Mouse (Mus musculus): ENCODE results near the gene Camsap1. TPM values are rescaled to one million over a fixed set of nuclear protein-coding genes. Genes with fewer than 3 reads are reported as not detected.

Gene Camsap1
- polyA plus RNA-seq, 1 experiment from 2014 or later, result 11.6 TPM

DNA sequence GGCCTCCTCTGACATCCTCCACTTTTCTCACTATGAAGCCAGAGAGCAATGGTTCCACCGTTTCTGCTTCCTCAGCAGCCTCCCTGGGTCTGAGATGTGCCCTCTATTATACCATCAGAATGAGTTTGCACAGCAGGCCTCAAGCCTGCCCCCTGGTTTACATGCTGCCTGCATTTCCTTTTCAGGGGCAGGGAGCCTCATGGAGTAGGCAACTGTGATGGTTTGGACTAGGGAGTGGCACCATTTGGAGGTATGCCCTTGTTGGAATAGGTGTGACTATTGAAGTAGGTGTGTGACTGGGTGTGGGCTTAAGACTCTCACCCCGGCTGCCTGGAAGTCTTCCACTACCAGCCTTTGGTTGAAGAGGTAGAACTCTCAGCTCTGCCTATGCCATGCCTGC lies 59.3 kb downstream of the Camsap1 start:
- no peak for ATAC-seq (replicated peaks; ENCODE audit: insufficient number of reproducible peaks, insufficient read depth, low FRiP score, low read depth)
- H3K4me1 ChIP-seq (replicated peaks), result no peaks in the 10 kb centered on the region
- WGBS, result 82% methylated on average over 2 of the region's 2 CpGs

DNA sequence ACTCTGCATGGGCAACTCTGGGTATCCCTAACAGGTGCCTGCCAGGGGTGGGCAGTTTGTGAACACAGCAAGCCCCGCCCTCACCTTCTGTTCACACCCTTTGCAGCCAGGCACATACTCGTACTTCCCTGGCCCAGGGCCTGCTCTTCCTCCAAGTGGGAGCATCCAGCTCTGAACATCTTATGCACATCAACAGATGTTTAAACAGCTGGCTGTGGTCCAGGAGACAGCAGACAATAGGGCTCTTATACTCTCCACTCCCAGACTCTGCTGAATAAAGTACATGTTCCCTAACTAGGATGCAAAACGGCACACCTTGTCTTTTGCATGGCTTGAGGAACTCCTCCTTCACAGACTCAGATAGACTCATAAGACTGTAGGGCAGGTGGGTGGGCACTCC lies 63.1 kb downstream of the Camsap1 start:
- Histone ChIP-seq H3K9me3 (replicated peaks) (no peaks in the 10 kb centered on the region), H3K27me3 (no peaks in the 10 kb centered on the region), H3K4me2 (no peak overlapping the region), H3K9ac (no peak overlapping the region), H3K4me1 (replicated peaks) (no peaks in the 10 kb centered on the region), H3K4me3 (no peak overlapping the region), H3K36me3 (no peaks in the 10 kb centered on the region), H3K27ac (no peak overlapping the region)
- WGBS, result 62% methylated on average over 3 of the region's 3 CpGs
- ATAC-seq (replicated peaks; ENCODE audit: insufficient number of reproducible peaks, insufficient read depth, low FRiP score, low read depth), result no peak

More for the DNA sequence above, 59.3 kb downstream of the Camsap1 start:
- H3K4me2 ChIP-seq, result no peak overlapping the region
- no peak overlapping the region for H3K4me3 ChIP-seq
- H3K27ac ChIP-seq, result no peak overlapping the region
- H3K9ac ChIP-seq, result no peak overlapping the region
- H3K27me3 ChIP-seq, result no peaks in the 10 kb centered on the region
- no peaks in the 10 kb centered on the region for H3K9me3 ChIP-seq (replicated peaks)
- peaks cover 2% of the 10 kb centered on the region; the same call in 1 of the 2 replicates for H3K36me3 ChIP-seq

DNA sequence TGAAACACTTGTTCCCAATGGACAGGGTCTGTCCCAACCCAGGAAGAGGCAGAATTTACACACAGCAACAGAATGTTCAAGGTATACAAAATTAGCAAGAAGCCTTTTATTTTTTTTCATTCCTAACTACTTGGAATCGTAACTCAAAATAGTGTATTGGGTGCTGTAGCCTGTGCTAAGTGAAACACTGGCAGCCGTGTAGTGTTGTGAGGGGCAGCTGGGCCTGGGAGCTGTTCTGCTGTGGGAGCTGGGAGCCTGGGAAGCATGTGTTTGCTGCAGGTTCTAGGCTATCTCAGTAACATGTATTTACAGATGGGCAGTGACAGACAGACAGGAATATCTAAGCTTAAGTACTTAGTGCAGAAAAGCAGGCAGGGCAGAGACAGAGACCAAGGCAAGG lies 64.7 kb downstream of the Camsap1 start:
- Histone ChIP-seq H3K9ac (no peak overlapping the region), H3K4me1 (replicated peaks) (no peaks in the 10 kb centered on the region), H3K4me3 (no peak overlapping the region), H3K27ac (no peak overlapping the region), H3K36me3 (no peaks in the 10 kb centered on the region), H3K4me2 (no peak overlapping the region), H3K9me3 (replicated peaks) (no peaks in the 10 kb centered on the region), H3K27me3 (no peaks in the 10 kb centered on the region)
- 85% methylated on average over 2 of the region's 2 CpGs for WGBS
- ATAC-seq (replicated peaks; ENCODE audit: insufficient number of reproducible peaks, insufficient read depth, low FRiP score, low read depth), result no peak

DNA sequence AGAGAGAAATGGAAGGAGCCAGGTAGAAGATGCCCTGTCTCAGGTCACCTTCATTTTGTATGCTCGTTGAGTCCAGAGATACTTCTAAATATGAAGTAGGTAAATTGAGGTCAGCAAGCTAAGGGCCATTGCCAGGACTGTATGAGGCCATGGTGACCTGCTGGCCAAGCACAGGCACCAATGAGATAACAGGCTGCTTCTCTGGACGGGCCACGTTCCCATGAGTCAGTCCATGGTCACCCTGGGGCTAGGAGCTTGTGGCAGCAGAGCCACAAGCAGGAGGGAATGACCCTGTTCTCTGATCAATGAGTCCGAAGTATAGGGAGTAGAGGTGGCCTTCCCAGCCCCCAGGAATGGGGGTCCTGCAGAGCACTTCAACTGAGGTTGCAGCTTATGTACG lies 68.3 kb downstream of the Camsap1 start:
- no peak overlapping the region for H3K4me2 ChIP-seq
- WGBS, result 70% methylated on average over 5 of the region's 5 CpGs
- H3K27ac ChIP-seq, result no peak overlapping the region
- no peak for ATAC-seq (replicated peaks; ENCODE audit: insufficient number of reproducible peaks, insufficient read depth, low FRiP score, low read depth)
- no peak overlapping the region for H3K4me3 ChIP-seq
- H3K9me3 ChIP-seq (replicated peaks), result no peaks in the 10 kb centered on the region
- H3K9ac ChIP-seq, result no peak overlapping the region
- no peaks in the 10 kb centered on the region for H3K27me3 ChIP-seq
- H3K4me1 ChIP-seq (replicated peaks), result no peaks in the 10 kb centered on the region
- H3K36me3 ChIP-seq, result no peaks in the 10 kb centered on the region

DNA sequence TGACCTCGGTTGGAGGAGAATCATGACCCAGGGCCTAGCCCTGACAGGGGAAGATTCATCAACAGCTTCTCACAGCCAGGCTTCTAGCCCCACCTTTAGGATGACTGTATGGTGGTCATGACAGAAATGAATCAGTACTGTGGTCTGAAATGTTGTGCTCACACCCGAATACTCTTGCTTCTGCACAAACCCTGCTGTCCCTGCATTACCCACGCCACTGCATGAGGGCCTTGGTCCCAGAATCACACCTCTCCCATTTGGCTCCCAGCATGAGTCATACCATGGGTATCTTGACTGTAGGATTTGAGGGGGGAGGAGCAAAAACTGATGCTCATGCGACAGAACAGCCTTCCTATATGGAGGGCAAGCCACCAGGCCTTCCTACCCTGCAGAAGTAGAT lies 68.9 kb downstream of the Camsap1 start:
- H3K4me2 ChIP-seq, result no peak overlapping the region
- 63% methylated on average over 4 of the region's 4 CpGs for WGBS
- no peak overlapping the region for H3K4me3 ChIP-seq
- no peak overlapping the region for H3K9ac ChIP-seq
- H3K36me3 ChIP-seq, result no peaks in the 10 kb centered on the region
- no peaks in the 10 kb centered on the region for H3K9me3 ChIP-seq (replicated peaks)
- H3K27me3 ChIP-seq, result no peaks in the 10 kb centered on the region
- no peaks in the 10 kb centered on the region for H3K4me1 ChIP-seq (replicated peaks)
- ATAC-seq (replicated peaks; ENCODE audit: insufficient number of reproducible peaks, insufficient read depth, low FRiP score, low read depth), result no peak
- H3K27ac ChIP-seq, result no peak overlapping the region

DNA sequence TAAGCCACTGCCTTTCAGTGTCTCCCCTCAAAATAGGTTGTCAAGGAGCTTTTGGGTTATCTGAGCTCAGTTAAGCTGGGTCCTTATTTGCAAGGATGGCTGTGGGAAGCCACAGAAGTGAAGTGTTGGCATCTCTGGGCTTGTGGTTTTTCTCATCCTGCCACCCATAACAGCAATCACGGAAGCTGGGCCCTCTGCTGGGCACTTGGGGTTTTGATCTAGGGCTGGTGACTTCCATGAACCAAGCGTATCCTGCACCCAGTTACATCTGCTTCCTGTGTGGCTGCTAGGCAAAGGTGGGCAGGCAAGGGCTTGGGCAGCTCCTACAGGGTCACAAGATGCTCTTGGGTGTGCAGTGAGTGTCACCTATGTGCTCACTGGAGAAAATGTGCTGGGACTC lies 69.8 kb downstream of the Camsap1 start:
- no peak overlapping the region for H3K27ac ChIP-seq
- no peak overlapping the region for H3K4me2 ChIP-seq
- no peak overlapping the region for H3K9ac ChIP-seq
- ATAC-seq (replicated peaks; ENCODE audit: insufficient number of reproducible peaks, insufficient read depth, low FRiP score, low read depth), result no peak
- WGBS, result 36% methylated on average over 2 of the region's 2 CpGs
- no peaks in the 10 kb centered on the region for H3K9me3 ChIP-seq (replicated peaks)
- H3K27me3 ChIP-seq, result no peaks in the 10 kb centered on the region
- H3K4me1 ChIP-seq (replicated peaks), result no peaks in the 10 kb centered on the region
- no peaks in the 10 kb centered on the region for H3K36me3 ChIP-seq
- no peak overlapping the region for H3K4me3 ChIP-seq

DNA sequence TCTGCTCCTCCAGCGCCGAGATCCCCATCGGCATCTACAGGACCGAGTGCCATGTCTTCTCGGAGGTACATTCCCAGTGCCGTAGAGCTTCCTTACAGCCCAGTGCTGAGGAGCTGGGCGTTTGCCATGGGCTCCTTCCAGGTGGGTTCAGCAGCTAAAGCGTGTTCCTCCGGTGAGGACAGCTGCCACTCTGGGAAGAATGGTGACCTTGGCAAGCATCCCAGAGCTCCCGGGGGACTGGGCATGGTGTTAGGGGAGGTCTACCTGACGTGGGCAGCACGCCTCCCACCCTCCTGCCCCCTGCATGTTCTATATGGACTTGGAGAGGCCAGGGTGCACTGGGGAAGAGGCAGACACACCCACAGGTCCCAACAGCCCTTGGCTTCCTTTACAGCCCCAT lies 73.2 kb downstream of the Camsap1 start:
- Histone ChIP-seq H3K4me1 (replicated peaks) (no peaks in the 10 kb centered on the region), H3K4me3 (no peak overlapping the region), H3K4me2 (no peak overlapping the region), H3K27me3 (no peaks in the 10 kb centered on the region), H3K9me3 (replicated peaks) (no peaks in the 10 kb centered on the region), H3K36me3 (no peaks in the 10 kb centered on the region), H3K27ac (no peak overlapping the region), H3K9ac (no peak overlapping the region)
- no peak for ATAC-seq (replicated peaks; ENCODE audit: insufficient number of reproducible peaks, insufficient read depth, low FRiP score, low read depth)
- WGBS, result 75% methylated on average over 12 of the region's 12 CpGs

DNA sequence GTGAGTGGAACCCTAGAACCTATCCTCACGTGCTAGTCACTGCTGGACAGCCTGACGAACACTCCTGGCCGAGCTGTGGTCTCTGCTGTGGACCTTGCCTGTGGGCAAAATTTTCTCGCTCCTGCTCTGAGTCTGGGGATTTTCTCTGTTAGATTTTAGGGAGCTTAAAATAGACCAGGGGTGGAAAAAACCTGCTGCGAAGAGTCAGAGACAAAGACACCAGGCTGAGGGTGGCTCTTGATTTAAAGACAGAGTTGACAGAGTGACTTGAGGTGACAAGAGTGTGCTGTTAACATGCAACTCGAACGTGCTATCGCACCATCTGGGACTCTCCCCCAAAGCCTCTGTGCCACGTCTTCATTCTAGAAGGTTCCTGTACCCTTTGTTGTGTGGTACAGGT lies 84.1 kb downstream of the Camsap1 start:
- Histone ChIP-seq H3K27ac (no peak overlapping the region), H3K4me3 (no peak overlapping the region), H3K9ac (no peak overlapping the region), H3K9me3 (replicated peaks) (no peaks in the 10 kb centered on the region), H3K36me3 (no peaks in the 10 kb centered on the region), H3K27me3 (no peaks in the 10 kb centered on the region), H3K4me1 (replicated peaks) (no peaks in the 10 kb centered on the region), H3K4me2 (no peak overlapping the region)
- WGBS, result 52% methylated on average over 9 of the region's 9 CpGs
- no peak for ATAC-seq (replicated peaks; ENCODE audit: insufficient number of reproducible peaks, insufficient read depth, low FRiP score, low read depth)

DNA sequence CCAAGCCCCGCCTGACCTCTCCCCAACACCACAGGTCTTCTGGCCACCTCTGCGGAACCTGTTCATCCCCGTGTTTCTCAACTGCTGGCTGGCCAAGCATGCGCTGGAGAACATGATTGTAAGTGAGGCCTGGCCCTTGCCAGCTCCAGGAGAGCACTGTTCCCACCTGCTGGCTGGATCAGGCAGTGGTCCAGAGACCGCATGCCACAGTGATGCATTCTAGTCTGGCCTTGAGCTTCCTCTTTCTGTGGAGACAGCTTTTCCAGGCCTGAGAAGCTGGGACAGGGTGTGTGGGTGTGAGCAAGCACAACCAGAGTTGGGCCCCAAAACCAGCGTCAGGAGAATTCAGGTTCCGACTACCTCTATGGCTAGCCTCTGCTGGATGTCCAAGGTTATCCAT lies 90.6 kb downstream of the Camsap1 start:
- Histone ChIP-seq H3K4me2 (no peak overlapping the region), H3K9me3 (replicated peaks) (no peaks in the 10 kb centered on the region), H3K27ac (no peak overlapping the region), H3K4me3 (no peak overlapping the region), H3K36me3 (no peaks in the 10 kb centered on the region), H3K9ac (no peak overlapping the region), H3K4me1 (replicated peaks) (no peaks in the 10 kb centered on the region), H3K27me3 (no peaks in the 10 kb centered on the region)
- no peak for ATAC-seq (replicated peaks; ENCODE audit: insufficient number of reproducible peaks, insufficient read depth, low FRiP score, low read depth)
- 77% methylated on average over 7 of the region's 7 CpGs for WGBS

DNA sequence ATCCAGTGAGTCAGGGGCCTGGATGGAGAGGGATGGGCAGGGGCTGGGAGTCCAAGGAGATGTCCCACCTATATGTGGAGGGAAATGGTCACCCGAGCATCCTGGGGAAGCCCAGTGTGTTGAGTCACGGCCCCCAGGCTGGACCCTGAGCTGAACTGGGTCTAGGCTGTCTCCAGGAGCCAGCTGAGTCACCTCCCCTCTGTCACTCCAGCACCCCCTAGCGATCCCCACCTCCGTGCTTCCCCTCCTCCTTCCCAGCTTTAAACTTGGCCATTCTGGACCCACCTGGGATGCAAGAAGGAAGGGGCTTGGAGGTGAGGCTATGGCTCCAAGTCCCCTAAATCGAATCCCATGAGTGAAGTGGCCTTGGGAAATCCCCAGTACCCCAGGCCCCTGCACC lies 94.9 kb downstream of the Camsap1 start:
- H3K4me3 ChIP-seq, result no peak overlapping the region
- H3K4me1 ChIP-seq (replicated peaks), result no peaks in the 10 kb centered on the region
- H3K27ac ChIP-seq, result no peak overlapping the region
- H3K36me3 ChIP-seq, result no peaks in the 10 kb centered on the region
- WGBS, result 46% methylated on average over 5 of the region's 5 CpGs
- no peak for ATAC-seq (replicated peaks; ENCODE audit: insufficient number of reproducible peaks, insufficient read depth, low FRiP score, low read depth)
- no peaks in the 10 kb centered on the region for H3K9me3 ChIP-seq (replicated peaks)
- no peak overlapping the region for H3K4me2 ChIP-seq
- H3K9ac ChIP-seq, result no peak overlapping the region
- H3K27me3 ChIP-seq, result peaks cover 4% of the 10 kb centered on the region; the same call in 1 of the 2 replicates

DNA sequence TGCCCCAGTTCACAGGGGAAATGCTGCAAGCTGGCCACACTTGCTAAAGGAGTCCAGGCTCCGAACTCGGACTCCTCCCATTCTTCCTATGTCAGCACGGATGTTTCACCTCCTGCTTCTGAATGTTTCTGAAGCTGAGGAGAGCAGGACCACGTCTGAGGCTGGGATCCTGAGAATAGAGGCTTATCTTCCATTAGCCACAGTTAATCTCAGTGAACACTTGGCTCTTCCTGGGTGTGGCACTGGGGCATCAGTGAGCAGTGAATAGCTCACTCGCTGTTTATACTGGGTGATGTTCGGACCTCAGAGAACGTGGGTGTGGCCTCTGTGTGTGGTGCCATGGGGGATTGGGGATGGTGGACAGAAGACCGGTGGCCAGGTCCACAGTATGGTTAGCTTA lies 95.9 kb downstream of the Camsap1 start:
- H3K9me3 ChIP-seq (replicated peaks), result no peaks in the 10 kb centered on the region
- H3K27me3 ChIP-seq, result peaks cover 4% of the 10 kb centered on the region; the same call in 1 of the 2 replicates
- H3K9ac ChIP-seq, result no peak overlapping the region
- no peak for ATAC-seq (replicated peaks; ENCODE audit: insufficient number of reproducible peaks, insufficient read depth, low FRiP score, low read depth)
- H3K4me3 ChIP-seq, result no peak overlapping the region
- no peaks in the 10 kb centered on the region for H3K4me1 ChIP-seq (replicated peaks)
- no peak overlapping the region for H3K27ac ChIP-seq
- H3K36me3 ChIP-seq, result no peaks in the 10 kb centered on the region
- 56% methylated on average over 8 of the region's 8 CpGs for WGBS
- no peak overlapping the region for H3K4me2 ChIP-seq

DNA sequence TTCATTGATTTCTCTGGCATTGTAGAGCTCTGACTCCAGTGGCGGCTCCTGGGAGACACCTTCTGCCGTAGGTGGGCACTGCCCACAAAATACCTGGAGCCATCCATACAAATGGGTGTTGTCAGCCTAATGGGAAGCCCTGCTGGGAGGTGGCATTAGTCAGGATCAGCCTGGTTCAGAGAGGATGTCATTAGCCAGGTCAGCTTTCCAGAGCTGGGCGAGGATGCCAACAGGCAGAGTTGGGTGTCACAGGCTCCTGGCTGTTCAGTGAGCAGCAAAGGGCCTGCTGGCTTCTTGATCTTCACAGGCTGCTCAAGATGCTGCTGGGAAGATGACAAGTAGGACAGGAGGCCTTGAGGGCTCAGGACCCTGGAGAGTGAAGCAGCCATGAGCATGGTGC lies 98.3 kb downstream of the Camsap1 start:
- H3K9ac ChIP-seq, result no peak overlapping the region
- no peak overlapping the region for H3K27ac ChIP-seq
- H3K4me2 ChIP-seq, result no peak overlapping the region
- peaks cover 14% of the 10 kb centered on the region for H3K27me3 ChIP-seq
- no peaks in the 10 kb centered on the region for H3K36me3 ChIP-seq
- H3K4me1 ChIP-seq (replicated peaks), result no peaks in the 10 kb centered on the region
- no peak for ATAC-seq (replicated peaks; ENCODE audit: insufficient number of reproducible peaks, insufficient read depth, low FRiP score, low read depth)
- WGBS, result 83% methylated on average over 3 of the region's 3 CpGs
- H3K9me3 ChIP-seq (replicated peaks), result no peaks in the 10 kb centered on the region
- no peak overlapping the region for H3K4me3 ChIP-seq
